Mouse (Mus musculus) cerebellum, postnatal 4 days (tissue): ENCODE data around the gene Olfr350.

ENCODE experiments used
- DNase-seq, 2 experiments: peaks; one replicate each; pipeline ENCODE4 v3.0.0; 2022; ENCODE audit warnings: low spot score in 2 of 2, mixed read lengths in 1 of 2

Gene Olfr350

GRCm38 (mm10) chr2:36846010-36846409 is at the start of gene Olfr350:
TSS of gene Olfr350 (plus strand) at chr2:36846310.
- no peak for DNase-seq

GRCm38 (mm10) chr2:36816932-36817331 is 29.2 kb upstream of the Olfr350 start, which contains the start of gene Olfr3:
TSS of gene Olfr3 (minus strand) at chr2:36817032.
- no peak for DNase-seq

- DNase-seq, result no peak
Measured at GRCm38 (mm10) chr2:36862560-36862959, 16.4 kb downstream of the Olfr350 start, which contains the start of gene Olfr351. TSS of gene Olfr351 (minus strand) at chr2:36862660.

GRCm38 (mm10) chr2:36868160-36868559 is 22.1 kb downstream of the Olfr350 start, which contains the start of gene Olfr352:
TSS of gene Olfr352 (plus strand) at chr2:36868460.
- DNase-seq, result no peak

GRCm38 (mm10) chr2:36892836-36893235 is 46.7 kb downstream of the Olfr350 start, which contains the start of gene Olfr353:
TSS of gene Olfr353 (minus strand) at chr2:36892936.
- no peak for DNase-seq

- DNase-seq, result no peak
Measured at GRCm38 (mm10) chr2:36897114-36897513, 51.0 kb downstream of the Olfr350 start.
